Mouse (Mus musculus) embryonic facial prominence, embryonic 12.5 days (tissue): ENCODE results near the gene Ak7. TPM values are rescaled to one million over a fixed set of nuclear protein-coding genes. Genes with fewer than 3 reads are reported as not detected.
A peak's percentile ranks its signal among the peaks of the same experiment; 100 is the strongest.

ENCODE experiments used
- ATAC-seq: fragments of 200-750 bp; cut with Nextera tagmentation; 2 replicates; pipeline ENCODE4 v1.8.0; 2017; ENCODE audit not compliant: insufficient number of reproducible peaks, insufficient read depth, low FRiP score, low TSS enrichment
- H3K27ac ChIP-seq: fragments of 300-500 bp; sonication (generic); 2 replicates; pipeline ENCODE4 v1.5.1; 2016; ENCODE audit warnings: mild to moderate bottlenecking
- H3K27me3 ChIP-seq: fragments of 300-500 bp; sonication (generic); 2 replicates; pipeline ENCODE4 v1.6.1; 2016; ENCODE audit warnings: mild to moderate bottlenecking, moderate library complexity
- H3K36me3 ChIP-seq: fragments of 300-500 bp; sonication (generic); 2 replicates; pipeline ENCODE4 v1.6.1; 2016; ENCODE audit warnings: mild to moderate bottlenecking
- H3K4me1 ChIP-seq: fragments of 300-500 bp; sonication (generic); 2 replicates; pipeline ENCODE4 v1.6.1; 2016
- H3K4me2 ChIP-seq: fragments of 300-500 bp; sonication (generic); replicated peaks from 2 replicates; pipeline ENCODE4 v1.6.1; 2016; ENCODE audit warnings: mild to moderate bottlenecking, moderate library complexity
- H3K4me3 ChIP-seq: fragments of 300-500 bp; sonication (generic); 2 replicates; pipeline ENCODE4 v1.5.1; 2016; ENCODE audit warnings: mild to moderate bottlenecking
- H3K9ac ChIP-seq: fragments of 300-500 bp; sonication (generic); 2 replicates; pipeline ENCODE4 v1.6.1; 2016; ENCODE audit warnings: mild to moderate bottlenecking, moderate library complexity
- H3K9me3 ChIP-seq: fragments of 300-500 bp; sonication (generic); 2 replicates; pipeline ENCODE4 v1.6.1; 2016; ENCODE audit warnings: mild to moderate bottlenecking, moderate library complexity
- WGBS: fragments of 180-500 bp; shearing (Covaris S2); methylation state at CpG from one replicate; pipeline ENCODE4 v1.1.7; 2016; 5-methylcytosine and 5-hydroxymethylcytosine counted together
- polyA plus RNA-seq: library from polyadenylated mRNA; unstranded; fragments of >200 nt; fragmentation: Nextera tagmentation; extraction: Ambion mirVana; gene quantifications from 2 replicates; pipeline ENCODE4 v1.2.1, GENCODE M21; 2016

The Ak7 gene
- polyA plus RNA-seq, 1 experiment from 2014 or later: 0.22 TPM

- H3K9me3 ChIP-seq: no peaks in the 10 kb centered on the region
- no peaks in the 10 kb centered on the region for H3K27me3 ChIP-seq
- H3K4me2 ChIP-seq: no peak overlapping the region
- H3K9ac ChIP-seq: no peak overlapping the region
- no peak overlapping the region for H3K27ac ChIP-seq
- WGBS: 71% methylated on average over 3 of the region's 3 CpGs
- no peaks in the 10 kb centered on the region for H3K4me1 ChIP-seq
- no peak overlapping the region for H3K4me3 ChIP-seq
- no peaks in the 10 kb centered on the region for H3K36me3 ChIP-seq
- no peak for ATAC-seq
Observed at GRCm38 (mm10) chr12:105761629-105762028, 55.9 kb downstream of the Ak7 start.

DNA sequence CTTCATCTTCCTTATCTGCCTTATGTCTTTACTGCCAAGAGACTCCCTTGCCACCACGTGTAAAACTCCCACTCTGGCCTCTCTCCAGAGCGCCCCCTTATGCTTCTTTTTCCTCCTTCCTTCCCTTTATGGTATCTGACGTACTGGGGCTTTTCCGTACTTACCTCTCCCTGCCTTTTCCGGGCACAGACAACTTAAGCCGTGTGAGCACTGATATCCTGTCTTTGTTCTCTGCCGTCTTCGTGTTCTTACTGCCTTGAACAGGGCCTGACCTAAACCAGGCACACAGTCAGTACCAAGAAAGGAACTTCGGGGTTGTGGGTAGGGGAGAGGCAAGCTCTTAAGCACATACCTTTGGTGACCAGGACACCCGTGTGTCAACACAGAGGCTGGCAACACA is 63.9 kb downstream of the Ak7 start:
- Histone ChIP-seq H3K27ac (no peak overlapping the region), H3K9me3 (no peaks in the 10 kb centered on the region), H3K36me3 (no peaks in the 10 kb centered on the region), H3K27me3 (no peaks in the 10 kb centered on the region), H3K9ac (no peak overlapping the region), H3K4me2 (no peak overlapping the region), H3K4me1 (no peaks in the 10 kb centered on the region), H3K4me3 (no peak overlapping the region)
- WGBS: 71% methylated on average over 10 of the region's 10 CpGs
- ATAC-seq: no peak

- 54% methylated on average over 7 of the region's 7 CpGs for WGBS
- H3K4me3 ChIP-seq: no peak overlapping the region
- no peaks in the 10 kb centered on the region for H3K36me3 ChIP-seq
- no peaks in the 10 kb centered on the region for H3K4me1 ChIP-seq
- no peak overlapping the region for H3K4me2 ChIP-seq
- ATAC-seq: no peak
- H3K27ac ChIP-seq: no peak overlapping the region
- H3K27me3 ChIP-seq: no peaks in the 10 kb centered on the region
- no peaks in the 10 kb centered on the region for H3K9me3 ChIP-seq
- H3K9ac ChIP-seq: no peak overlapping the region
Observed at GRCm38 (mm10) chr12:105774871-105775270, 69.1 kb downstream of the Ak7 start.

- Histone ChIP-seq H3K36me3 (no peaks in the 10 kb centered on the region), H3K27ac (no peak overlapping the region), H3K9ac (no peak overlapping the region), H3K4me3 (no peak overlapping the region), H3K27me3 (no peaks in the 10 kb centered on the region), H3K9me3 (no peaks in the 10 kb centered on the region), H3K4me2 (no peak overlapping the region), H3K4me1 (no peaks in the 10 kb centered on the region)
- ATAC-seq: no peak
- WGBS: 84% methylated on average over 4 of the region's 4 CpGs
Observed at GRCm38 (mm10) chr12:105777651-105778050, 71.9 kb downstream of the Ak7 start.

DNA sequence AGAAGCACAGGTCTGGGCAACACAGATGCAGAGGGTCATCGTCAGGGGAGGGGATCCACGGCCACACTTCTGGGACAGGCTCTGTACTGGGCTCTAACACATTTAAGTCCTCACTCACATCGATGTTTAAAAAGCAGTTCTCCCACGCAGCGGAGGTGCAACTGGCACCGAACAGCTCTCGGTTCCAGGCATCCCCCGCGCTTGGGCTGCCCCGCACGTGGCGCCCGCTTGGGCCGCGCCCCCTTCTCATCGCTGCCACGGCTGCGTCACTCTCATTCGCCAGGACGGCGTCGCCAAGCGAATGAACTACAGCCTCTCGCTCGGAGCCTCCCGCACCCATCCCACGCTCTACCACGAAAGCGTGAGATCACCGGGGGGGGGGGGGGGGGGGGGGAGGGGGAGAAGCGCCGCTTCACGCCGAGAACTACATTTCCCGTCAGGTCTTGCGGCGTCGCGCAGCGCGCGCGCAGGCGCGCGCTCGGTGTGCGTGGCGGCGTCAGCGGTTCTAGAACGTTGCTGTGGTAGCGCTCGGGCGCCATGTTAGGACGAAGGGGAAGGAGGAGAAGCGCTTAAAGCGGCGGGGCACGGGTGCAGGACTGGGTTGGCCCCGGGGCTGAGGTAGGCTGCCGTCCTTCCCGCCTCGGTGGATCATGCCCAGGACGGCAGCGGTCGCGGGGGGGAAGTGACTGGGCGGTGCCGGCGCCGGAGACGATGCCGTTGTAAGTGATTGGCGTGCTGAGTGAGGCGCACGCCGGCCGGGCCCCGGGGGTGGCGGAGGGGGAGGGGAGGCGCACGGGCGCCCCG is 78.6 kb downstream of the Ak7 start, which contains the start of gene Papola:
Gene Papola, plus strand, starts transcription at position 499 of the 804 bp plus-strand sequence.
- under 1% methylated on average over 64 of the region's 85 CpGs for WGBS
- Histone ChIP-seq H3K27me3 (no peaks in the 10 kb centered on the region), H3K27ac (peak within 1 kb of the TSS; percentile 97), H3K4me3 (peak within 1 kb of the TSS; percentile 90), H3K4me2 (peak within 1 kb of the TSS; percentile 84), H3K9me3 (no peaks in the 10 kb centered on the region), H3K36me3 (no peaks in the 10 kb centered on the region), H3K4me1 (peaks cover 12% of the 10 kb centered on the region), H3K9ac (peak within 1 kb of the TSS; percentile 94)
- ATAC-seq: peak; percentile 92

DNA sequence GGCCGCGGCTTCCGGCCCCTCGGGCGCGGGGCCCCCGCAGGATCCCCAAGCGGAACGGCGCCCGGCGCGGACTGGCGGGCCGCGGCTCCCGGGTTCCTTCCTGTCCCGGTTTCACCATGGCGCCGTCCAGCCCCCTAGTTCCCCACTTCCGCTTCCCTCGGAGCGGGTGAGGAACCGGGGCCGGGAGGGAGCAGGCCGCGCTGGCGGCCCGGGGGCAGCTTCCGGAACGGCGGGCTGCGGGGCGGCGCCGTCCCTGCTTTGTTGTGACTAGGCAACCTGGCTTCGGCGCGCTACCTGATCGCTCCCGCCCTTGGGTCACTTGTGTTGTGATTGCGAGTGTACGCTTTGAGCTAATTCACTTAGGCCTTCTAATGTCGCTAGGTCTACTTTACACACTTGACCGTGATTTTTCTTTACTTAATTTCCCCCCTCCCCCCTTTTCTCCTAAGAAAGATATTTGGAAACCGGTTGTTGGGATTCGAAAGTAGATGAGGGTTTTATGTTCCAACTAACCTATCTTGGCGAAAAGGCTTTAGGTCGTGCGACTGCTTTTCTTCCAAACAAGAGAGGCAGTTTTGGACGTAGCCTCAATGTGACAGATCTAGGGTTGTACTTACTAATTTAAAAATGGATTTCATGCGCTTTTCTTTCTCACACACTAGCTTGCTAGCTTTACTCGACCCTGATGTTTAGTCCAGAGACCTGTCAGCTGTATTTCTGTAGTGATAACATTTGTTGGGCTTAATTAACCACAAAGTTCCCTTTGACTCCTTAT is 79.4 kb downstream of the Ak7 start:
- WGBS: under 1% methylated on average over 28 of the region's 53 CpGs
- no peaks in the 10 kb centered on the region for H3K9me3 ChIP-seq

GRCm38 (mm10) chr12:105786113-105786512 is 80.3 kb downstream of the Ak7 start:
- ATAC-seq: no peak

More for the DNA sequence above, 79.4 kb downstream of the Ak7 start:
- Histone ChIP-seq H3K4me2 (peak overlapping the region; percentile 84), H3K9ac (peak overlapping the region; percentile 94), H3K4me3 (peak overlapping the region; percentile 90), H3K4me1 (peaks cover 12% of the 10 kb centered on the region), H3K27me3 (no peaks in the 10 kb centered on the region), H3K27ac (peak overlapping the region; percentile 97), H3K36me3 (no peaks in the 10 kb centered on the region)
- peak; percentile 76 for ATAC-seq

DNA sequence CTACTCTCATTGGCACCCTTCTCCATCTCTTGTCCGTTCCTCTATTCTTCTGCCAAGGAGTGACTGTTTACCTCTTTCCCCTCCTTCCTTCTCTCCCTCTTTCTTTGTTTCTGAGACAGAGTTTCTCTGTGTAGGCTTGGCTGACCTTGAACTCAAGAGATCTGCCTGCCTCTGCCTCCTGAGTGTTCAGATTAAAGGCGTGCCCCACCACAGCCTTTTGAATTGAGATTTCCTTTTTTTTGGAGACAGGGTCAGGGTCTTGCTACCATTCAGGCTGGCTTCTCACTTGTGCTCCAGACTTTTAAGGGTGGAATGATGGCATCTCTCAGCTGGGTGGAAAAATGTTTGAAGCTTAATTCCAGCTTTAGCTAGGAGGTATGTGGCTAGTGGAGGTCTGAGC is 81.8 kb downstream of the Ak7 start:
- WGBS: 90% methylated on average over 2 of the region's 2 CpGs
- Histone ChIP-seq H3K9me3 (no peaks in the 10 kb centered on the region), H3K4me1 (peaks cover 12% of the 10 kb centered on the region), H3K9ac (no peak overlapping the region), H3K27ac (no peak overlapping the region), H3K27me3 (no peaks in the 10 kb centered on the region), H3K4me3 (no peak overlapping the region), H3K4me2 (no peak overlapping the region), H3K36me3 (no peaks in the 10 kb centered on the region)
- ATAC-seq: no peak

More at GRCm38 (mm10) chr12:105786113-105786512, 80.3 kb downstream of the Ak7 start:
- H3K9ac ChIP-seq: peak overlapping the region; percentile 94; the same call in 1 of the 2 replicates
- H3K9me3 ChIP-seq: no peaks in the 10 kb centered on the region
- peaks cover 12% of the 10 kb centered on the region for H3K4me1 ChIP-seq
- no peak overlapping the region for H3K27ac ChIP-seq
- no peaks in the 10 kb centered on the region for H3K36me3 ChIP-seq
- 78% methylated on average over 1 of the region's 1 CpGs for WGBS
- H3K4me2 ChIP-seq: peak overlapping the region; percentile 84
- H3K4me3 ChIP-seq: peak overlapping the region; percentile 90
- no peaks in the 10 kb centered on the region for H3K27me3 ChIP-seq

DNA sequence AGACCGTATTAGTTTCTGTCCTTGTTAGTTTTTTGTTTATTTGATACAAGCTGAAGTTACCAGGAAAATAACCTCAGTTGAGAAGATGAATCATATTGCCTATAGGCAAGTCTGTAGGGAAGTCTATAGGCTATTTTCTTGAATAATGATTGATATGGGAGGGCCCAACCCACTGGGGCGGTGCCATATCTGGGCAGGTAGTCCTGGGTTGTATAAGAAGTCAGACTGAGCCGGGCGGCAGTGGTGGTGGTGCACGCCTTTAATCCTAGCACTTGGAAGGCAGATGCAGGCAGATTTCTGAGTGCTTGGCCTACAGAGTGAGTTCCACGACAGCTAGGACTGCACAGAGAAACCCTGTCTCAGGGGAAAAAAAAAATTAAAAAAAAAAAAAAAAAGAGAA is 84.1 kb downstream of the Ak7 start:
- Histone ChIP-seq H3K4me2 (no peak overlapping the region), H3K27me3 (no peaks in the 10 kb centered on the region), H3K36me3 (no peaks in the 10 kb centered on the region), H3K9me3 (no peaks in the 10 kb centered on the region), H3K4me1 (peaks cover 12% of the 10 kb centered on the region), H3K27ac (no peak overlapping the region), H3K9ac (no peak overlapping the region), H3K4me3 (no peak overlapping the region)
- 92% methylated on average over 6 of the region's 6 CpGs for WGBS
- no peak for ATAC-seq

- no peak overlapping the region for H3K9ac ChIP-seq
- H3K9me3 ChIP-seq: no peaks in the 10 kb centered on the region
- no peak overlapping the region for H3K27ac ChIP-seq
- H3K27me3 ChIP-seq: no peaks in the 10 kb centered on the region
- ATAC-seq: no peak
- H3K36me3 ChIP-seq: peaks cover 6% of the 10 kb centered on the region
- H3K4me3 ChIP-seq: no peak overlapping the region
- H3K4me2 ChIP-seq: no peak overlapping the region
- 94% methylated on average over 2 of the region's 2 CpGs for WGBS
- H3K4me1 ChIP-seq: no peaks in the 10 kb centered on the region
Observed at GRCm38 (mm10) chr12:105794896-105795295, 89.1 kb downstream of the Ak7 start.

- Histone ChIP-seq H3K27me3 (no peaks in the 10 kb centered on the region), H3K4me1 (no peaks in the 10 kb centered on the region), H3K27ac (no peak overlapping the region), H3K9ac (no peak overlapping the region), H3K4me3 (no peak overlapping the region), H3K4me2 (no peak overlapping the region), H3K9me3 (no peaks in the 10 kb centered on the region), H3K36me3 (peaks cover 21% of the 10 kb centered on the region)
- ATAC-seq: no peak
Observed at GRCm38 (mm10) chr12:105798001-105798400, 92.2 kb downstream of the Ak7 start.

- 94% methylated on average over 3 of the region's 3 CpGs for WGBS
- ATAC-seq: no peak
Observed at GRCm38 (mm10) chr12:105805790-105806189, 100.0 kb downstream of the Ak7 start.

More at GRCm38 (mm10) chr12:105805790-105806189, 100.0 kb downstream of the Ak7 start:
- H3K4me3 ChIP-seq: no peak overlapping the region
- H3K27me3 ChIP-seq: no peaks in the 10 kb centered on the region
- H3K9ac ChIP-seq: no peak overlapping the region
- no peaks in the 10 kb centered on the region for H3K9me3 ChIP-seq
- no peak overlapping the region for H3K4me2 ChIP-seq
- H3K27ac ChIP-seq: no peak overlapping the region
- peaks cover 44% of the 10 kb centered on the region for H3K36me3 ChIP-seq
- no peaks in the 10 kb centered on the region for H3K4me1 ChIP-seq
